Mouse (Mus musculus) heart, postnatal 36 days (tissue): Measurements from ENCODE around the gene Gdpd5. TPM values are rescaled to one million over a fixed set of nuclear protein-coding genes. Genes with fewer than 3 reads are reported as not detected.

ENCODE experiments used
- DNase-seq, 2 experiments: peaks; one replicate each; pipeline ENCODE4 v3.0.0; 2021 to 2022
- intact Hi-C: fragments of 180-260 bp; cut with DNase I; formaldehyde crosslinking; loops from one replicate; pipeline ENCODE4 v1.15.1; 2025
- total RNA-seq, 2 experiments: library from RNA; stranded (reverse); gene quantifications; 2 replicates each; pipeline ENCODE4 v1.2.3; 2021

The Gdpd5 gene
- total RNA-seq: 10 to 100 TPM; 22.6 to 23.2 TPM

DNA sequence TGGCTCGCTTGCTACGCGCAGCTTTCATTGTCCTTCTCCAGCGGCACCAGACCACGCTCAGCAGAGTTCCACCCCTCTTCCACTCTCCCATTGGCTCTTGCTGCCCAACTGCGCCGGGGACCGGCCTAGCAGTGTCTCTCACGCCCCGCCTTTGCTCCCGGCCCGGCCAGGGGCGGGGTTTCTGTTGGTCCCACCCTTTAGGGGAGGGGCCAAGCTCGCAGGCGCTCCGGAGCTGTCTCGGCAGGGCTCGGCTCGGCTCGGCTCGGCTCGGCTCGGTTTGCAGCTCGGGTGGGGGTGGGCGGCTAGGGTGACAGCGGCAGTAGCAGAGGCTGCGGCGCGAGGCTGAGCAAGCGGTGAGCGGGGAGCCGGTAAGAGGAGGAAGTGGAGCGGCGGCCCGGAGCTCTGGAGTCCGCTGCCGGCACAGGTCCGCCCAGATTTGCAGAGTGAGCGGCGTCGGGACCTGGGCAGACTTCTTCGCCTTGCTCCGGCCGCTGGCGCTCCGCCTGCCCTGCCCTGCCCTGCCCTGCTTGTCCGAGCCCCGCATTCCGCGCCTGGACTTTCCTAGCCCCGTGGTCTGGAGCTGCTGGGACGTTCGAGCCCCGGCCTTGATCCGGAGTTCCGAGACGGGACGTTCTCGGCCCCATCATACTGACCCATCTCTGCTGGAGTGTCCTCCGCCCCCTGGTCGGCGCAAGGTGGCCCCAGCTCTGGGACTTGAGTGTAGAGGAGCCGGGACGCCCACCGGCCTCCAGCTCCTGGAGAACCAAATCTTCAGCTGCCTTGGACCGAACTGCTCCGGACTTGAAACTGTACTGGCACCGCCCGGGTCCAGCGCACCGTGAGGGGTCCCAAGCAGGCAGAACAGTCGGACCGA is at the start of gene Gdpd5:
Gene Gdpd5, plus strand, starts transcription at position 201 of the 874 bp plus-strand sequence.
- DNase-seq: peak; percentile 100
- intact Hi-C loops: loop anchor here (2.0 to 5.0 kb wide), 2 partner anchors 29 to 1111 kb away; partner anchors contain the start of gene Ucp2

- intact Hi-C loops: loop anchor here (1.0 to 2.0 kb wide), 2 partner anchors 32 to 118 kb away; no protein-coding TSS in a partner anchor
- peak; percentile 87 to 95 for DNase-seq
Observed at GRCm38 (mm10) chr7:99332774-99333480, 48.3 kb upstream of the Gdpd5 start.

DNA sequence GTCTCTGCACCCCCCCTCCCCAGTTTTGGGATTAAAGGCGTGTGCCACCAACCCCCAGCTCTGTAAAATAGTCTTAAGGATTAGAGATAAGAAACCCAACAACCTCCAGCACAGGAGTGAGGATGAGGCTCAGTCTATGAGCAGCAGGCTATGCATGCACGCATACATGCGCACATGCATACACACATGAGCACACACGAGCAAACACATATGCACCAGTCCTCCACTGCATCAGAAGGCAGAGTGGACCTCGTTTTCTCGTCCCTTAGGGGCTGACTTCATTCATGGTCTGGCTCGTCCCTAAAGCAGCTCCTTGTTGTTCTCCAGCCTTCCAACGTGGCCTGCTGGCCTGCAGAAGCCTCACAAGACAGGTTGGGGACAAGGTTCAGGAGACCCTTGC is 40.5 kb upstream of the Gdpd5 start:
- no peak for DNase-seq
- intact Hi-C loops: no loop called here

GRCm38 (mm10) chr7:99343577-99343976 is 37.6 kb upstream of the Gdpd5 start:
- no peak for DNase-seq

DNA sequence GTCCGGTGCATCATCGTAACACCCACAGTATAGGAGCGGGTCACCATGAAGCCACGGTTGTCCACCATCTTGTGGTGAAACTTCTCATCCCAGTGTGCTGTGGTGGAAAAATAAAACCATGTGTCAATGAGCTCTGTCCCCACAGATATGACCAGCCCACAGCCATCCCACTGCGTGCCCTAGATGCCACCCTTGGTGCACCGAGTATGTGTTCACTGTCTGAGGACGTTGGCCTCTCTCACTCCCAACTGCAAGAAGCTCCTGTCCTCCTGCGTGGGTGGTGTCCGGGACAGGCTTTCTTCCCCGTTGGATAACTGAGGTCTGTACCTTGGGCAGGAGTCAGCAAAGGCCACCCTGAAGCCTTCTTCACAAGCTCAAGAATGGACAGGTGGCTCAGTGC is 33.9 kb upstream of the Gdpd5 start:
- intact Hi-C loops: no loop called here
- DNase-seq: no peak

More at GRCm38 (mm10) chr7:99343577-99343976, 37.6 kb upstream of the Gdpd5 start:
- intact Hi-C loops: no loop called here

- intact Hi-C loops: no loop called here
- DNase-seq: no peak
Observed at GRCm38 (mm10) chr7:99348883-99349282, 32.3 kb upstream of the Gdpd5 start.

DNA sequence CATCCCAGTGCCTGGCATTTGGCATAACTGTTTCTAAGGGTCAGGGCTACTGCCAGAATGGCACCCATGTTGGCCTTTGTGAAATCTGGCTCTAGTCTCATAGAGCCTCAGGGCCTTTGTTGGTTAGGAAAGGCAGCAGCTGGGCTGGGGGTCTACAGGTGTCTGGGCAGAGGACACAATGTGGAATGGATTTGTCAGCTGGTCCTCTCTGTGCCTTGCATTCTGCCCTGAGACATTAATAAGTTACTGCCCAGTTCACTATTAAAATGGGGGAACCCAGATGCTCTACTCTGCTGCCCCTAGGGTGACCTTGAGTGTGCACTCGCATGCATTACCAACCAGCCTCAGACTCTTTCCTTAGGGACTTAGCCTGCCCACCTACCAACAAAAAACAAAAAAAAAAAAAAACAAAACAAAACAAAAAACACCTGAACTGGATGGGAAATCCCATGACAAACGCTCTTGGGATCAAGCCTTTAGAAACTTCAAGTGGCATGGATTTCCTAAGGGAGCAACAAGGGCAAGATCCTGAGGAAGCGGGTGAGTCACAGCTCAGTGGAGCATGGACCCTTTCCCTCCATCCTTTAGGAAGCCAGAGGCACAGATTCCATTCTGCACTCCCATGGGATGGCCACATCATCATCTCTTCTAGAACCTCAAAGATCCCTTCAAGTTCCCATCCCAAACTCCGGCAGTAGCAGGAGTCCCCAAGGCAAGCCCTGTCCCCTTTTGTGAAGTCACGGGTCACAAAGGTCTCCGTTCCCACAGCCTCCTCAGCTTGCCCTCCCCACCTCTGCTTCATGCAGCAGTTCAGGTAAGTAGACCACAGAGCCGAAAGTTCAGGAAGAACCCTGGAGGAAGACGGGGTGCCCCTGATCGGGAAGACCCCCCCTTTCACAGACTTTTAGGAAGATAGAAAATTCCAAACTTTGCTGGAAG is 31.2 kb upstream of the Gdpd5 start:
- peak in 1 of 2 experiments; percentile 21 for DNase-seq
- intact Hi-C loops: loop anchor here (1.0 kb wide), 1 partner anchor 10 kb away; no protein-coding TSS in a partner anchor

DNA sequence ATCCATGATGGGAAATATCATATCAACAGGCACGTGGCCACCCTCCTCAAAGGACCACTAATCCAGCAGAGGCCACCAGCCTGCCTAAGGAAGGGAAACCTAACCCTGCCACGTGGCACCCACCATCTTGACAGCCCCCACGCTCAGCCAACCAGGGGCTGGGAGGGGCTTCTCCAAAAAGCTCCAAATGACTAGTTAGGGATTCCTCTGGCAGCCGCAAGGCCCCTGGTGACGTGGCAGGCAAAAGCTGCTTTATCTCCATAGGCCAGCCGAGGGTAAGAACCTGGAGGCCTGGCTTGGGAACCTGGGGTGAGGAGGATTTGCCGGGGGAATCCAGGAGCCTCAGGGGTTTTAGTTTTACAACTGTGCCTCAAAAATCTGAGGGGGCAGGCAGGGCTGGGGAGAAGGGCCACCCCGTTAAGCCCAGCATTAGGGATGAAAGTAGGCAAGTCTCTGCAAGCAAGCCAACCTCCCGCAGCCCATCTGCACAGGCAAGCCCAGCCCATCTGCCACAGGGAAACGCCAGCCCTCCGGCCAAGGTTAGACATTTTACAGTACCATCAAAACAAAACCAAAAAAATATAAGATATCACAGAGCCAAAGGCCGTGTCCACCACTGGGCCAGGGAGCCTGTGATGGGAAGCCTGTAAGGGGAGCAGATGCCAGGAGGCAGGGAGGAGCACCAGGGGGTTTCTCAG is 30.0 kb upstream of the Gdpd5 start:
- intact Hi-C loops: no loop called here

DNA sequence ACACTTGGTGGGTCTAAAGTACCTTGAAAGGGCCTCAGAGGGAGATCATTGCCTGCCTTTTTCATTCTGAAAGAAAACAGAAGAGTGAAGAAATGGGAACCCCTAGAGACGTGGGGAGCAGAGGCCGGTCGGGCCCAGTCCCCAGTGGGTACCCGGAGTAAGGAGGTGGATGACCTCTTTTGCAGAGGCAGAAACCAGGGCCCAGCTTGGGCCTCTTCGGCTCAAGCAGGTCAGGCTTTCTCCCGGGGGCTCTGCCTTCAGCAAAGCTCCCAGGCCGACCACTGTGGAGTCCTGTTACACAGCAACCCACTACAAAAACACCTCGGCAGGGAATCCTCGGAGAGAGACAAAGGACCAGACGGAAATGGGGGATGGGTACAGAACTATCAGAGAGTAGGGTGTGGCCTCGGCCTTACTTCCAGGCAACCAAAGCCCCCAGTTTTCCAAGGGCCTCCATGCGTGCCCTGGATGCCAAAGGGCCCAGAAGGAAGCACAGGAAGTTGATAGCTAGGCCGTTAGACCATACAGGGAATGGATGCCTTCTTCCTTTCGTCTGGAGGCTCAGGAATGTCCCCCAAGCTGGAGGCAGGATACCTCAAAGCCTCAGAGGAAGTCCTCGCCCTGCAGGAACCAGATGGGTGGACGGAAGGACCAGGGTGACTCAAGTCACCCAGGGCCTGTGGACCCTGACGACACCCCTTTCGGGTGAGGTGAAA is 29.3 kb upstream of the Gdpd5 start:
- intact Hi-C loops: no loop called here
- DNase-seq: peak; percentile 49 to 73

More for the DNA sequence above, 30.0 kb upstream of the Gdpd5 start:
- peak in 1 of 2 experiments; percentile 50 for DNase-seq

DNA sequence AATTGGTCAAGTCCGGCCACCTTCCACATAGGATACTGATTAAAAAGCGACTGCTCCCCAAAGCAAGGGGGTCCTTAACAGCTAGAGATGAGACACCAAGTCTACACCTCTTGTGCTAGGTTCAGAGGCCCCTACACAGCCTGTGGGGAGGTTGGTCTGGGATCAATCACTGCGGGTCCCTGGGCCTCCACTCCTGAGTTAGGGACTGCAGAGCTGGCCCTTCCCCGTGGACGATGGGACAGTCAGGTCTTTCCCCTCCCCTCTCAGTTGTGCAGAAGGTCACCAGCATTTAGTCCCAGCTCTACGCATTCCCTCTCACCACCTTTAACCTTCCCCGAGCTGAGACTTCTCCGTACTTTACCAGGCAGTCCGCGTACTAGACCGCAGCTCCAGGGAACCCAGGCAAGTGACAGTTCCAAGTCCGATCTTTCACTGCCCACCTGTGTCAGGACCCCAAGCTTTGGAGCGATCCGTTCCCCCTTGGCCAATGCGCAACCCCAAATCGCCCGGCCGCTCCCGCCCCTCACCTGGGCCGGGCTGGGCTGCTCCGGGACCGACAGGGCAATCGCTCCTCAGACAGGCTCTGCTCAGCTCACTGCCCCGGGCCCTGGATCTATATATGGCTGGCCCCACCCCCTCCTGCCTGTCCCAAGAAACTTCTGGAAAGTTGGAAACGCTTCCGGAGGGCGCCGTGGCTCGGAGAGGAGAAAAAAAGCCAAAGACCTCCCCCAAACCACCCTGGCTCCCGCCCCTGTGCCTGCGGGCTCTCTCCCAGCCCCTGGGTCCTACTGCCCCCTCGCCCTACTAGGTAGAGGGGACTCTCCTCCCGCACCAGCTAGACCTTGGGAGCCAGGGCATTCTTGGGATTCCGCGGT is 28.5 kb upstream of the Gdpd5 start, which contains the start of gene Serpinh1:
Gene Serpinh1, minus strand, starts transcription at position 714 of the 875 bp plus-strand sequence.
- peak; percentile 90 to 91 for DNase-seq
- intact Hi-C loops: no loop called here

DNA sequence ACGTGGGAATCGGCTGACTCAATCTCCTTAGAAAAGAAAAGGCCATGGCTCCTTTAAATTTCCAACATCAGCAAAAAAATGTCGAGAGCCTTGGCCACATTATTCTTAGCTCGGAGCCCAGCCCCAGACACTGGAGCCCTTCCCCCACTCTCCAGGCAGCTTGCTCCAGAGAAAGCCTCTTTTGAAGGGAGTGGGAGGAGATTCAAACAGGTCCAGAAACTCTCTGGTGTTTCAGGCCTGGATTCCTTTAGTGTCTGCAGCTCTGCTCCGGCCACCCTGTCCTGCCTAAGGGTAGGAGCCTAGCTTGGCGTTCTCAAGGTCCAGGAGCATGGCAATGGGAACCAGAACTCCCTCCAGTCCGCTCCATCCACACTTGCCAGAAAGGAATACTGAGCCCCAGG is 25.5 kb upstream of the Gdpd5 start:
- DNase-seq: peak; percentile 74 to 78
- intact Hi-C loops: no loop called here

- intact Hi-C loops: no loop called here
- peak; percentile 59 to 71 for DNase-seq
Observed at GRCm38 (mm10) chr7:99356244-99356930, 24.8 kb upstream of the Gdpd5 start.

DNA sequence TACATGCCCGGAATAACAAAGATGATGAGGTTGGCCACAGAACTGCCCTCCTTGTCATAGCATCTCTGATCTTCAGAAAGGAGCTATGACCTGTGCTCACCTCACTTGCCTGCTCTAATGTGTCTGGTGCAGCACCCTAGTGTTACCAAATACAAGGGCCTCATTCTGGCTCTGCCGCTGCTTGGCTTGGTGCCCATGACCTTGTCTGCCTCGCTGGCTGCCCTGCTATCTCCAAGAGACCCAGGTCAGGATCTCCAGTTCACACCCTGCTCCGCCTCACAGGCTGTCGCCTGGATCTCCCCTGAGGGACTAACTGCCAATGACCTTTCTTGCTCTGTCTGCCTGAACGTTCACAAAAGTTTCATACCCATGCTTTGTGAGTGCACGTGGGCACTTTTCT is 24.0 kb upstream of the Gdpd5 start:
- intact Hi-C loops: no loop called here

DNA sequence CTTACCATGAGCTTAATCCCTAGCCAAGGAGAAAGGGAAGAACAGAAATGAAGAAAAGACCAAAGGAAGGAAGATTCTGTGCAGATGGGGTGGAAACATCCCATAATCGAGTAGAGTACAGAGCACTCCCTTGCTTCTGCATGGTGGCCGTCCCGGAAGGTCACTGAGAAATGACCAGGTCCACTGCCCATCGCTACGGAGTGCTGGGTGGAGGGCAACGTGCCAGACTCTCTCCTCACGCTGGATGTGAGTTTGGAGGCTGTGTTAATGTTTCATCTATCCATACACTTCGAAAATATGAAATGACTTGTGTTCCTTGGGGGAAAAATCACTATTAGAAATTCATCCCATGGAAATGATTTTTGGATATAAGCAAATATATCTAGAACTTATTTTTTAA is 22.8 kb upstream of the Gdpd5 start:
- no peak for DNase-seq
- intact Hi-C loops: no loop called here

More for the DNA sequence above, 24.0 kb upstream of the Gdpd5 start:
- DNase-seq: peak; percentile 60 to 64

GRCm38 (mm10) chr7:99360021-99360802 is 21.0 kb upstream of the Gdpd5 start:
- intact Hi-C loops: loop anchor here (1.0 kb wide), 1 partner anchor 10 kb away; no protein-coding TSS in a partner anchor
- DNase-seq: peak; percentile 77 to 79

- intact Hi-C loops: loop anchor here (1.0 kb wide), 1 partner anchor 11 kb away; no protein-coding TSS in a partner anchor
- DNase-seq: no peak
Observed at GRCm38 (mm10) chr7:99360803-99361414, 20.3 kb upstream of the Gdpd5 start.
